Mouse (Mus musculus): ENCODE measurements around the gene Shroom2. TPM values are rescaled to one million over a fixed set of nuclear protein-coding genes. Genes with fewer than 3 reads are reported as not detected.

The Shroom2 gene
- 26.5 and 36.7 TPM in 2 replicates for polyA plus RNA-seq (2014; fragmentation: Nextera tagmentation; extraction: Ambion mirVana)

GRCm38 (mm10) chrX:152768891-152769599 is at the start of gene Shroom2:
Shroom2 (minus strand) TSS chrX:152769465.
- peak within 1 kb of the TSS; percentile 49 for H3K4me3 ChIP-seq (ENCODE audit: low read depth, low read length)
- 29% methylated on average over 48 of the region's 55 CpGs for WGBS
- no peaks in the 10 kb centered on the region for H3K36me3 ChIP-seq (ENCODE audit: control insufficient read depth, insufficient read depth, low read length)
- H3K27me3 ChIP-seq (replicated peaks; ENCODE audit: control insufficient read depth, insufficient read depth, low read length) = no peaks in the 10 kb centered on the region
- H3K4me1 ChIP-seq (ENCODE audit: control insufficient read depth, insufficient read depth, low read length) = no peaks in the 10 kb centered on the region
- peak within 1 kb of the TSS; percentile 61 for H3K9ac ChIP-seq (ENCODE audit: low read length)
- peak within 1 kb of the TSS; percentile 61 for H3K4me2 ChIP-seq (ENCODE audit: low read length)
- peak; percentile 88 for ATAC-seq
- no peak for DNase-seq (ENCODE audit: low spot score)
- no peaks in the 10 kb centered on the region for H3K9me3 ChIP-seq (replicated peaks; ENCODE audit: control insufficient read depth, low read length)
- H3K27ac ChIP-seq (ENCODE audit: low read depth, low read length) = no peak within 1 kb of the TSS

- Histone ChIP-seq H3K9ac (ENCODE audit: low read length) (no peak overlapping the region), H3K27me3 (replicated peaks; ENCODE audit: control insufficient read depth, insufficient read depth, low read length) (no peaks in the 10 kb centered on the region), H3K27ac (ENCODE audit: low read depth, low read length) (no peak overlapping the region), H3K4me3 (ENCODE audit: low read depth, low read length) (no peak overlapping the region), H3K4me1 (ENCODE audit: control insufficient read depth, insufficient read depth, low read length) (no peaks in the 10 kb centered on the region), H3K4me2 (ENCODE audit: low read length) (no peak overlapping the region), H3K36me3 (ENCODE audit: control insufficient read depth, insufficient read depth, low read length) (no peaks in the 10 kb centered on the region), H3K9me3 (replicated peaks; ENCODE audit: control insufficient read depth, low read length) (no peaks in the 10 kb centered on the region)
- peak; percentile 22 for DNase-seq (ENCODE audit: low spot score)
- no peak for ATAC-seq
Observed at GRCm38 (mm10) chrX:152818996-152819395, 49.7 kb upstream of the Shroom2 start.

GRCm38 (mm10) chrX:152813339-152813738 is 44.1 kb upstream of the Shroom2 start:
- whole genome bisulfite sequencing = 83% methylated on average over 3 of the region's 3 CpGs
- H3K27ac ChIP-seq (ENCODE audit: low read depth, low read length) = no peak overlapping the region
- no peaks in the 10 kb centered on the region for H3K4me1 ChIP-seq (ENCODE audit: control insufficient read depth, insufficient read depth, low read length)
- H3K4me3 ChIP-seq (ENCODE audit: low read depth, low read length) = no peak overlapping the region
- no peak for DNase-seq (ENCODE audit: low spot score)
- no peaks in the 10 kb centered on the region for H3K27me3 ChIP-seq (replicated peaks; ENCODE audit: control insufficient read depth, insufficient read depth, low read length)
- H3K9ac ChIP-seq (ENCODE audit: low read length) = no peak overlapping the region
- ATAC-seq = no peak
- H3K36me3 ChIP-seq (ENCODE audit: control insufficient read depth, insufficient read depth, low read length) = no peaks in the 10 kb centered on the region
- H3K9me3 ChIP-seq (replicated peaks; ENCODE audit: control insufficient read depth, low read length) = no peaks in the 10 kb centered on the region
- no peak overlapping the region for H3K4me2 ChIP-seq (ENCODE audit: low read length)

GRCm38 (mm10) chrX:152805317-152805716 is 36.1 kb upstream of the Shroom2 start:
- no peaks in the 10 kb centered on the region for H3K36me3 ChIP-seq (ENCODE audit: control insufficient read depth, insufficient read depth, low read length)
- no peak overlapping the region for H3K27ac ChIP-seq (ENCODE audit: low read depth, low read length)
- ATAC-seq = no peak

GRCm38 (mm10) chrX:152788611-152789010 is 19.3 kb upstream of the Shroom2 start:
- WGBS = 74% methylated on average over 2 of the region's 2 CpGs
- ATAC-seq (no peak), DNase-seq (ENCODE audit: low spot score) (no peak)
- Histone ChIP-seq H3K4me1 (ENCODE audit: control insufficient read depth, insufficient read depth, low read length) (no peaks in the 10 kb centered on the region), H3K9ac (ENCODE audit: low read length) (no peak overlapping the region), H3K4me3 (ENCODE audit: low read depth, low read length) (no peak overlapping the region), H3K27ac (ENCODE audit: low read depth, low read length) (no peak overlapping the region), H3K9me3 (replicated peaks; ENCODE audit: control insufficient read depth, low read length) (no peaks in the 10 kb centered on the region), H3K27me3 (replicated peaks; ENCODE audit: control insufficient read depth, insufficient read depth, low read length) (no peaks in the 10 kb centered on the region), H3K4me2 (ENCODE audit: low read length) (no peak overlapping the region), H3K36me3 (ENCODE audit: control insufficient read depth, insufficient read depth, low read length) (no peaks in the 10 kb centered on the region)

More at GRCm38 (mm10) chrX:152805317-152805716, 36.1 kb upstream of the Shroom2 start:
- no peak overlapping the region for H3K9ac ChIP-seq (ENCODE audit: low read length)
- H3K4me2 ChIP-seq (ENCODE audit: low read length) = no peak overlapping the region
- no peak for DNase-seq (ENCODE audit: low spot score)
- no peak overlapping the region for H3K4me3 ChIP-seq (ENCODE audit: low read depth, low read length)
- no peaks in the 10 kb centered on the region for H3K27me3 ChIP-seq (replicated peaks; ENCODE audit: control insufficient read depth, insufficient read depth, low read length)
- H3K9me3 ChIP-seq (replicated peaks; ENCODE audit: control insufficient read depth, low read length) = no peaks in the 10 kb centered on the region
- no peaks in the 10 kb centered on the region for H3K4me1 ChIP-seq (ENCODE audit: control insufficient read depth, insufficient read depth, low read length)

- Histone ChIP-seq H3K9ac (ENCODE audit: low read length) (no peak overlapping the region), H3K36me3 (ENCODE audit: control insufficient read depth, insufficient read depth, low read length) (no peaks in the 10 kb centered on the region), H3K27me3 (replicated peaks; ENCODE audit: control insufficient read depth, insufficient read depth, low read length) (no peaks in the 10 kb centered on the region), H3K27ac (ENCODE audit: low read depth, low read length) (no peak overlapping the region), H3K4me3 (ENCODE audit: low read depth, low read length) (no peak overlapping the region), H3K4me1 (ENCODE audit: control insufficient read depth, insufficient read depth, low read length) (no peaks in the 10 kb centered on the region), H3K9me3 (replicated peaks; ENCODE audit: control insufficient read depth, low read length) (no peaks in the 10 kb centered on the region), H3K4me2 (ENCODE audit: low read length) (no peak overlapping the region)
- ATAC-seq (no peak), DNase-seq (ENCODE audit: low spot score) (no peak)
- WGBS = 95% methylated on average over 1 of the region's 1 CpGs
Observed at GRCm38 (mm10) chrX:152788129-152788528, 18.9 kb upstream of the Shroom2 start.

GRCm38 (mm10) chrX:152781720-152782403 is 12.6 kb upstream of the Shroom2 start, which contains the start of gene Gpr143:
Gpr143 (plus strand) TSS chrX:152781921.
- Histone ChIP-seq H3K27me3 (replicated peaks; ENCODE audit: control insufficient read depth, insufficient read depth, low read length) (no peaks in the 10 kb centered on the region), H3K36me3 (ENCODE audit: control insufficient read depth, insufficient read depth, low read length) (no peaks in the 10 kb centered on the region), H3K4me3 (ENCODE audit: low read depth, low read length) (peak within 1 kb of the TSS; percentile 18), H3K27ac (ENCODE audit: low read depth, low read length) (no peak within 1 kb of the TSS), H3K9ac (ENCODE audit: low read length) (no peak within 1 kb of the TSS), H3K4me1 (ENCODE audit: control insufficient read depth, insufficient read depth, low read length) (no peaks in the 10 kb centered on the region), H3K4me2 (ENCODE audit: low read length) (peak within 1 kb of the TSS; percentile 46), H3K9me3 (replicated peaks; ENCODE audit: control insufficient read depth, low read length) (no peaks in the 10 kb centered on the region)
- DNase-seq (ENCODE audit: low spot score) (peak; percentile 3), ATAC-seq (peak; percentile 10; the same call in 1 of the 2 replicates)
- 30% methylated on average over 25 of the region's 26 CpGs for WGBS

GRCm38 (mm10) chrX:152769600-152770157 is 414 bp upstream of the Shroom2 start:
- DNase-seq (ENCODE audit: low spot score) (peak; percentile 66), ATAC-seq (peak; percentile 94)
- Histone ChIP-seq H3K27ac (ENCODE audit: low read depth, low read length) (no peak overlapping the region), H3K4me1 (ENCODE audit: control insufficient read depth, insufficient read depth, low read length) (no peaks in the 10 kb centered on the region), H3K36me3 (ENCODE audit: control insufficient read depth, insufficient read depth, low read length) (no peaks in the 10 kb centered on the region), H3K4me3 (ENCODE audit: low read depth, low read length) (peak overlapping the region; percentile 49), H3K9me3 (replicated peaks; ENCODE audit: control insufficient read depth, low read length) (no peaks in the 10 kb centered on the region), H3K27me3 (replicated peaks; ENCODE audit: control insufficient read depth, insufficient read depth, low read length) (no peaks in the 10 kb centered on the region), H3K4me2 (ENCODE audit: low read length) (peak overlapping the region; percentile 61), H3K9ac (ENCODE audit: low read length) (peak overlapping the region; percentile 61)
- 20% methylated on average over 40 of the region's 48 CpGs for WGBS

GRCm38 (mm10) chrX:152764171-152764570 is 5.1 kb downstream of the Shroom2 start:
- no peak for ATAC-seq
- Histone ChIP-seq H3K4me3 (ENCODE audit: low read depth, low read length) (no peak overlapping the region), H3K36me3 (ENCODE audit: control insufficient read depth, insufficient read depth, low read length) (no peaks in the 10 kb centered on the region), H3K4me1 (ENCODE audit: control insufficient read depth, insufficient read depth, low read length) (no peaks in the 10 kb centered on the region), H3K9ac (ENCODE audit: low read length) (no peak overlapping the region), H3K27ac (ENCODE audit: low read depth, low read length) (no peak overlapping the region), H3K9me3 (replicated peaks; ENCODE audit: control insufficient read depth, low read length) (no peaks in the 10 kb centered on the region), H3K27me3 (replicated peaks; ENCODE audit: control insufficient read depth, insufficient read depth, low read length) (no peaks in the 10 kb centered on the region), H3K4me2 (ENCODE audit: low read length) (no peak overlapping the region)
- DNase-seq (ENCODE audit: low spot score) = no peak
- 32% methylated on average over 2 of the region's 2 CpGs for WGBS

Data from forebrain, embryonic 14.5 days (tissue).